ENCODE assay signal across 8 mouse cellular contexts in genomic region chr11:46258207-46258606, GRCm38 (mm10). TPM values are rescaled to one million over a fixed set of nuclear protein-coding genes. Genes with fewer than 3 reads are reported as not detected.
DNase-seq lines count a peak whose midpoint lies in the region.

No protein-coding gene starts in this region.

- intact Hi-C loops in heart, postnatal 14 days (cut with DNase I): no loop called here

- DNase-seq in heart, postnatal 14 days: peak; percentile 11 to 27
- DNase-seq in heart, adult 11 months: no peak
- peak; percentile 59 for DNase-seq in right cerebral cortex, postnatal 4 days
- no peak for DNase-seq in right cerebral cortex, postnatal 36 days (ENCODE audit: low spot score in 2 of 2)
- peak; percentile 74 for DNase-seq in brain, adult 2 months (ENCODE audit: low read depth, low spot score)
- DNase-seq in mesoderm, embryonic 11.5 days (ENCODE audit: low read depth, low spot score): peak; percentile 30
- no peak for DNase-seq in layer of hippocampus, adult 9-10 months (ENCODE audit: low spot score)
- no peak for DNase-seq in right cerebral cortex, adult 18-20 months

RNA-seq across cellular contexts. Expression of gene Fndc9, which starts 22.9 kb away (rescaled TPM):
- not detected for total RNA-seq in heart, postnatal 14 days (2021)

RNA-seq across cellular contexts. Expression of gene Cyfip2, which starts 54.5 kb away (rescaled TPM):
- total RNA-seq in heart, postnatal 14 days (2021): 10 to 100 TPM; 41.6 to 47.3 TPM

Comparison
In these comparisons a context has a peak if more than half of its experiments do, and no peak if none do; other contexts are left out.
1. DNase-seq: peak in heart, postnatal 14 days (2 of 2), right cerebral cortex, postnatal 4 days (single experiment), brain, adult 2 months (single experiment) and mesoderm, embryonic 11.5 days (single experiment); none in heart, adult 11 months (single experiment), right cerebral cortex, postnatal 36 days (0 of 2), layer of hippocampus, adult 9-10 months (single experiment) and right cerebral cortex, adult 18-20 months (single experiment).